Mouse (Mus musculus): ENCODE results near the gene Gm20873. TPM values are rescaled to one million over a fixed set of nuclear protein-coding genes. Genes with fewer than 3 reads are reported as not detected.
"Not testable (repeated sequence)": the region's sequence is repeated elsewhere in the genome, so short reads cannot be mapped to it uniquely, and the experiment has no call there.

Gene Gm20873
- polyA plus RNA-seq (2012; rRNA removed), result not detected in 2 replicates

GRCm38 (mm10) chrY:6266798-6267197 is at the start of gene Gm20873:
Gm20873 (plus strand) TSS chrY:6267098.
- not testable (repeated sequence) for H3K27me3 ChIP-seq (ENCODE audit: control insufficient read depth, insufficient read depth, low read length); H3K4me1 ChIP-seq (ENCODE audit: control insufficient read depth, insufficient read depth, insufficient read length, low read length); H3K4me3 ChIP-seq (ENCODE audit: low read depth, low read length); H3K27ac ChIP-seq (ENCODE audit: insufficient read depth, low read depth, low read length); H3K36me3 ChIP-seq (ENCODE audit: control insufficient read depth, insufficient read depth, low read length)

GRCm38 (mm10) chrY:6237895-6238294 is 29.0 kb upstream of the Gm20873 start, which contains the start of gene Gm21746:
Gm21746 (minus strand) TSS chrY:6237995.
- WGBS, result 70% methylated on average over 2 of the region's 3 CpGs
- not testable (repeated sequence) for H3K27me3 ChIP-seq (ENCODE audit: control insufficient read depth, insufficient read depth, low read length); H3K4me3 ChIP-seq (ENCODE audit: low read depth, low read length); H3K27ac ChIP-seq (ENCODE audit: insufficient read depth, low read depth, low read length); H3K4me1 ChIP-seq (ENCODE audit: control insufficient read depth, insufficient read depth, insufficient read length, low read length); H3K36me3 ChIP-seq (ENCODE audit: control insufficient read depth, insufficient read depth, low read length)

Other genes with a start within 250 kb of the Gm20873 start
- gene Gm21746, start 29.1 kb upstream of the Gm20873 start, polyA plus RNA-seq (2012; rRNA removed), result not detected in 2 replicates